Mouse (Mus musculus): ENCODE measurements around the gene Trp53rkb.

Trp53rkb gene

DNA sequence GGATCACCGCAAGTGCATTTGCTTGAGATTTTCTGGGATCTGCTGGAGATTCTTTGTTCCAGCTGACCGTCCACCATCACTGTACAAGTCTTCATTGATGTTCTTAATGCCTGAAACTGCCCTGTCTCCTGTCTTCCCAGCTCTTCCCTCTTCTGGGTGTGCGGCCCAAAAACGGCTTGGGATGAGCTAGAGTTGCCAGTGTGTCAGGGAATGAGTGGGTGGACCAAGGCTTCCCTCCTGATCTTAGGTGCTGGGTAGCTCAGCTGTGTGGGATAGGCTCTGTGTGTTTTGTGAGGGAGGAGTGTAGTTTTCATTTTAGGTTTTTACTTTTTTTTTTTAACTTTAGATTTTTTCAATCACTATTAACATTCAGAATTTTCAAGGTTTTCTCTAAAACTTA, 42.5 kb downstream of the Trp53rkb start:
- no peak for DNase-seq (ENCODE audit: low spot score)

- DNase-seq (ENCODE audit: low spot score), result no peak
These were observed 43.2 kb downstream of the Trp53rkb start for GRCm38 (mm10) chr2:166835581-166835980.

DNA sequence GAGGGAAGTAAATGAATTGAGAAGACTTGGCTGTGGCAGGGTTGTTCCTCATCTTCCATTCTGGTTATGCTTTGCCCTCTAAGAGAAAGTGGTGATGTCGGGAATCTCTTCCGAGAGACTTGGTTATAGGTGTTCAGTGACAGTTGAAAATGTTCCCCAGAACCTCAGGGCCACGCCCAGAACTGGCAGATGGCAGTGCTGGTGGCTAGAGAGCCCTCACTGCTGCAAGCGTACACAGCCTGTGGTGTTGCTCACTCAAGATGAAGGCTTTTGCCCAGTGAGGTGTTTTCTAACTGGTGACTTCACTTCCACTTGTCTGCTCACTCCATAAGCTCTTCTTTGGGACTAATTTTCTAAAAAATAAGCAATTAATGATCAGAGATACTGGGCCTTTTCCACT, 49.5 kb downstream of the Trp53rkb start:
- no peak for DNase-seq (ENCODE audit: low spot score)
